Mouse (Mus musculus) forebrain, embryonic 11.5 days (tissue): ENCODE results near the gene Gm45062. TPM values are rescaled to one million over a fixed set of nuclear protein-coding genes. Genes with fewer than 3 reads are reported as not detected.

ENCODE experiments used
- ATAC-seq: fragments of 200-750 bp; cut with Nextera tagmentation; replicated peaks from 2 replicates; pipeline ENCODE4 v1.8.0; 2017; ENCODE audit warnings: moderate TSS enrichment; ENCODE audit not compliant: low FRiP score
- DNase-seq: peaks from one replicate; pipeline ENCODE4 v3.0.0-alpha.2; 2017; ENCODE audit warnings: low spot score
- H3K27ac ChIP-seq: fragments of 300-500 bp; sonication (generic); 2 replicates; pipeline ENCODE4 v1.5.1; 2014; ENCODE audit warnings: low read depth, low read length
- H3K27me3 ChIP-seq: fragments of 300-500 bp; sonication (generic); 2 replicates; pipeline ENCODE4 v1.6.1; 2014; ENCODE audit warnings: mild to moderate bottlenecking, low read length, mixed read lengths; ENCODE audit not compliant: control insufficient read depth, insufficient read depth
- H3K36me3 ChIP-seq: fragments of 300-500 bp; sonication (generic); 2 replicates; pipeline ENCODE4 v1.6.1; 2014; ENCODE audit warnings: mild to moderate bottlenecking, low read length, moderate library complexity, mixed read lengths; ENCODE audit not compliant: control insufficient read depth, insufficient read depth
- H3K4me1 ChIP-seq: fragments of 300-500 bp; sonication (generic); replicated peaks from 2 replicates; pipeline ENCODE4 v1.6.1; 2014; ENCODE audit warnings: low read length, mixed read lengths; ENCODE audit not compliant: control insufficient read depth, insufficient read depth
- H3K4me2 ChIP-seq: fragments of 300-500 bp; sonication (generic); 2 replicates; pipeline ENCODE4 v1.6.1; 2014; ENCODE audit warnings: low read depth, mild to moderate bottlenecking, low read length, moderate library complexity, mixed read lengths; ENCODE audit not compliant: severe bottlenecking
- H3K4me3 ChIP-seq: fragments of 300-500 bp; sonication (generic); 2 replicates; pipeline ENCODE4 v1.5.1; 2014; ENCODE audit warnings: low read depth, low read length
- H3K9ac ChIP-seq: fragments of 300-500 bp; sonication (generic); 2 replicates; pipeline ENCODE4 v1.6.1; 2014; ENCODE audit warnings: low read length
- H3K9me3 ChIP-seq: fragments of 300-500 bp; sonication (generic); 2 replicates; pipeline ENCODE4 v1.6.1; 2016; ENCODE audit warnings: low read length, mixed read lengths; ENCODE audit not compliant: control insufficient read depth
- WGBS: fragments of 180-500 bp; shearing (Covaris S2); extraction: QIAGEN DNeasy Blood & Tissue Kit; methylation state at CpG from one replicate; pipeline ENCODE4 v1.1.7; 2014; 5-methylcytosine and 5-hydroxymethylcytosine counted together
- polyA plus RNA-seq: library from polyadenylated mRNA; unstranded; fragments of >200 nt; fragmentation: Nextera tagmentation; extraction: Ambion mirVana; gene quantifications from 2 replicates; pipeline ENCODE4 v1.2.1, GENCODE M21; 2014

Gm45062 gene
- polyA plus RNA-seq, 1 experiment from 2014 or later: 19.1 TPM

DNA sequence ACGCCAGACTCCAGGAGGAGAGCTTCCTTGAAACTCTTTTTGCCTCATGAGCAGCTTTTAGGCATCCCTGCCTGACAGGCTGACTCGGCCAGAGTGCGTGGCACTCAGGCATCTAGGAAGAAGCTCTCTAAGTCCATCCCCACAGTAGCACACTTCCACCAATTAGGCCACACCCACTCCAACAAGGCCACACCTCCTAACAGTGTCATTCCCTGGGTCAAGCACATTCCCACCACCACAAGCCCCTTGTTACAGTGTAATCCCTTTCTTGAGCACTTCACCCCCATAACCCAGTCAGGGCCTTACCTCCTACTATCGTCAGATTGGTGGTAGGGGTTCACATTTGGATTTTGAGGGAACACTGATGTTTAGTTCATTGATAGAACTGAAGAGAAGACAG is 108.4 kb downstream of the Gm45062 start:
- no peak overlapping the region for H3K9ac ChIP-seq
- ATAC-seq (0 out of 2 replicates have a peak, but pooled peaks have one; percentile 57), DNase-seq (no peak)
- no peaks in the 10 kb centered on the region for H3K9me3 ChIP-seq
- no peaks in the 10 kb centered on the region for H3K27me3 ChIP-seq
- no peaks in the 10 kb centered on the region for H3K36me3 ChIP-seq
- WGBS: 89% methylated on average over 4 of the region's 4 CpGs
- H3K4me3 ChIP-seq: no peak overlapping the region
- H3K4me2 ChIP-seq: no peak overlapping the region
- H3K4me1 ChIP-seq: no peaks in the 10 kb centered on the region
- no peak overlapping the region for H3K27ac ChIP-seq

DNA sequence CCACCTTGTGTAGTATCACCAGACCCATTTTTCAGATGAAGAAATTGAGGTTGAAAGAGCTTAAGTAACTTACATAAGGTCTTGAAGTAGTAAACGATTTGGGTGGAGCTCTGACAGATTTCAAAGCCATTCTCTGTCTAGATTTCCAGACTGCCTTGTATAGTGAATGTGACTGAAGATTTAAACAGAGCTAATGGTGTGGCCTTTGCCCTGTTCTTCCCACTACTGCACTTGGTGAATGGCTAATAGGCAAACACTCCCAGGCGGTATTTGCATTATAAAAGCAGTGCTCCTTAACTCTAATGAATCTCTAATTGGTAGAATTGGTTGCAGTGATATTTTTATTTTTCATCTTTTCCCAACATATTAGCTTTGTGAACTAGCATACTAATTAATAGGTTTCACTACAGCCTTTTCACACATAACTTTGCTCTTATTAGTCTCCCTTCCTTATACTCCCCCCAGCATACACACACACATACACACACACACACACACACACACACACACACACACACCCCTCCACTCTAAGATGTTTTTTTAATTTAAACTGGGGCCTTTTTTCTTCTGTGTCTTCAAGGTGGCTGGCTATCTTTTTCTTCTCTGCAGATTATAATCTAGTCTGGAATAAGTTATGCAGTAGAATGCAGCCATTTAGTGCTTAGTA is 109.1 kb downstream of the Gm45062 start:
- Histone ChIP-seq H3K27me3 (no peaks in the 10 kb centered on the region), H3K4me1 (no peaks in the 10 kb centered on the region), H3K4me2 (no peak overlapping the region), H3K9ac (no peak overlapping the region), H3K27ac (no peak overlapping the region), H3K4me3 (no peak overlapping the region), H3K9me3 (no peaks in the 10 kb centered on the region), H3K36me3 (no peaks in the 10 kb centered on the region)
- DNase-seq (no peak), ATAC-seq (peak; percentile 93)
- WGBS: 31% methylated on average over 2 of the region's 2 CpGs

GRCm38 (mm10) chr6:8370624-8371023 is 111.4 kb downstream of the Gm45062 start:
- 89% methylated on average over 3 of the region's 3 CpGs for WGBS
- DNase-seq: no peak

DNA sequence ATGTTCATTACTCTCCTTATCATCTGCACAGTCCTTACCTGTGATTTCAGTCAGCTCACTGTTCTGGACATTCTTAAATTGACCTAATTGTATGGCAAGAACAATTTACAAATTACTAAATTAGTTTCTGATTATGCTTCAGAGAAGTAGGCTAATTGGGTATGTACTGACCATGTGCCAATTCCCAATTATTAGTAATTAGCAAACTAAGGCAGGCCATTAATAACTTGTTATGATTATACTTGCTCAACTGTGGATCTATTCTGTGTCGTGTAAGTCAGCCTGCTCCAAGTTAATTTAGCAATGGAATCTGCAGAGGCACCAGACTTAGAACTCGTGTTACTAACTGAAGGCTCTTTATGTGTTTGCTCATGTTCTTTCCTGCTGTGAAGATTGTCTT is 113.8 kb downstream of the Gm45062 start:
- Histone ChIP-seq H3K4me2 (no peak overlapping the region), H3K4me3 (no peak overlapping the region), H3K27me3 (no peaks in the 10 kb centered on the region), H3K27ac (no peak overlapping the region), H3K9me3 (no peaks in the 10 kb centered on the region), H3K4me1 (peaks cover 3% of the 10 kb centered on the region; the same call in 1 of the 2 replicates), H3K36me3 (no peaks in the 10 kb centered on the region), H3K9ac (no peak overlapping the region)
- WGBS: 41% methylated on average over 2 of the region's 2 CpGs
- DNase-seq (no peak), ATAC-seq (no peak)

More at GRCm38 (mm10) chr6:8370624-8371023, 111.4 kb downstream of the Gm45062 start:
- Histone ChIP-seq H3K4me3 (no peak overlapping the region), H3K9me3 (no peaks in the 10 kb centered on the region), H3K27me3 (no peaks in the 10 kb centered on the region), H3K9ac (no peak overlapping the region), H3K36me3 (no peaks in the 10 kb centered on the region), H3K4me2 (no peak overlapping the region), H3K27ac (no peak overlapping the region), H3K4me1 (peaks cover 3% of the 10 kb centered on the region; the same call in 1 of the 2 replicates)
- ATAC-seq: no peak

- WGBS: 56% methylated on average over 8 of the region's 8 CpGs
- ATAC-seq: no peak
- no peaks in the 10 kb centered on the region for H3K36me3 ChIP-seq
Observed at GRCm38 (mm10) chr6:8373851-8374250, 114.6 kb downstream of the Gm45062 start.

GRCm38 (mm10) chr6:8374290-8374689 is 115.0 kb downstream of the Gm45062 start:
- no peak overlapping the region for H3K27ac ChIP-seq
- H3K9me3 ChIP-seq: no peaks in the 10 kb centered on the region
- no peaks in the 10 kb centered on the region for H3K27me3 ChIP-seq
- no peaks in the 10 kb centered on the region for H3K36me3 ChIP-seq
- 64% methylated on average over 6 of the region's 6 CpGs for WGBS
- ATAC-seq (0 out of 2 replicates have a peak, but pooled peaks have one; percentile 45), DNase-seq (no peak)
- H3K4me3 ChIP-seq: no peak overlapping the region
- no peak overlapping the region for H3K9ac ChIP-seq
- no peak overlapping the region for H3K4me2 ChIP-seq
- H3K4me1 ChIP-seq: peaks cover 3% of the 10 kb centered on the region; the same call in 1 of the 2 replicates

More at GRCm38 (mm10) chr6:8373851-8374250, 114.6 kb downstream of the Gm45062 start:
- no peak for DNase-seq
- no peaks in the 10 kb centered on the region for H3K9me3 ChIP-seq
- H3K9ac ChIP-seq: no peak overlapping the region
- peaks cover 3% of the 10 kb centered on the region; the same call in 1 of the 2 replicates for H3K4me1 ChIP-seq
- no peaks in the 10 kb centered on the region for H3K27me3 ChIP-seq
- H3K27ac ChIP-seq: no peak overlapping the region
- no peak overlapping the region for H3K4me2 ChIP-seq
- H3K4me3 ChIP-seq: no peak overlapping the region

DNA sequence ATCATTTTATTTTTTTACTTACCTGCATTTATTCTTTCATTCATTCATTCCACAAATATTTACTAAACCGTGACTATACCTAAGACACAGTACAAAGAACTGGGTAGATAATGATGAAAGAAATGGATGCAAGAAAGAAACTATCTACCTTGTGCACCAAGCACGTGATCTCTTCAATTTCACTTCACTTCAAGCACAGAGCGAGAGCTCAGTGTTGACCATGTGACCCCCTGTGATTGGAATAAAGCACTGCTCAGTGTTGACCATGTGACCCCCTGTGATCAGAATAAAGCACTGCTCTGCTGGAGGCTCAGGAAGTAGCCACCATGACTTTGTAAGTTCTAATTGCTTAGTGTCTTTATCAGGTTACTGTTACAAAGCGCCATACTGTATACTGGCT is 115.5 kb downstream of the Gm45062 start:
- 70% methylated on average over 4 of the region's 4 CpGs for WGBS
- H3K4me2 ChIP-seq: no peak overlapping the region
- H3K4me1 ChIP-seq: peaks cover 3% of the 10 kb centered on the region; the same call in 1 of the 2 replicates
- H3K27ac ChIP-seq: no peak overlapping the region
- H3K4me3 ChIP-seq: no peak overlapping the region
- H3K9ac ChIP-seq: no peak overlapping the region
- no peak; the same call in 1 of the 2 replicates for ATAC-seq
- no peak for DNase-seq
- H3K27me3 ChIP-seq: no peaks in the 10 kb centered on the region
- no peaks in the 10 kb centered on the region for H3K9me3 ChIP-seq
- H3K36me3 ChIP-seq: no peaks in the 10 kb centered on the region

DNA sequence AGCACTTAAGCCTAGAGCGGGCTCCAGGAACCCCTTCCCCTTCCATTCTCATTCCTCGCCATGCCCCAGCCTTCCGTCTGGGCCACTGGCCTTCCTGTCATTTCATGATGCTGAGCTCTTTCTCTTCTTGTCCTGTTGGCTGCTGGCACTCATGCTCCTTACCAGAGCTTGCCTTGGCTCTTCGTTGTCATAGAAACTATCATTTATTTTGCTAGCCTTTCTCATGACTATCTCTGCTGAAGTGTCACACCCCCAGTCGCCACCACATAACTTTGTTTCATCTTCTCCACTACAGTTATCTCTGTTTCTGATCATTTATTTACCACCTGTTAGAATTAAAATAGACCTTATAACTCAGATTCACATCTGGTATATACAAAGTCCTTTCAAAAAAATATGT is 117.1 kb downstream of the Gm45062 start:
- DNase-seq: no peak
- H3K4me3 ChIP-seq: no peak overlapping the region
- no peaks in the 10 kb centered on the region for H3K36me3 ChIP-seq
- H3K9ac ChIP-seq: no peak overlapping the region
- peaks cover 3% of the 10 kb centered on the region; the same call in 1 of the 2 replicates for H3K4me1 ChIP-seq
- H3K9me3 ChIP-seq: no peaks in the 10 kb centered on the region
- 94% methylated on average over 5 of the region's 5 CpGs for WGBS
- H3K27me3 ChIP-seq: no peaks in the 10 kb centered on the region
- no peak overlapping the region for H3K27ac ChIP-seq
- ATAC-seq: no peak
- no peak overlapping the region for H3K4me2 ChIP-seq

DNA sequence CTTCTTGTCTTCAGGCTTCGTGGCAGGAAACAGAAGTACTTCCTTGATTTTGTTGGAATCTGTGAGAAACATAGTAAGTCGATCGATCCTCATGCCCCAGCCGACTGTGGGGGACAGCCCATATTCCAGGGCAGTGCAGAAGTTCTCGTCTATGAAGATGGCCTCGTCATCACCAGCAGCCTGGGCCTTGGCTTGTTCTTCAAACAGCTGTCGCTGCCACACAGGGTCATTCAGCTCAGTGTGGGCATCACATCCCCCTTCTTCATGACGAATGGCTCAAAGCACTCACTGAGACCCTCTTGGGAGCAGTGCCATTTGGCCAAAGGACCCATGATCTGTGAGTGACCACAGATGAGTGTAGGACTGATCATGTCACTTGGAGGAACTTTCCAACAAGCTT is 118.4 kb downstream of the Gm45062 start:
- DNase-seq (no peak), ATAC-seq (no peak)
- 95% methylated on average over 8 of the region's 8 CpGs for WGBS
- no peaks in the 10 kb centered on the region for H3K36me3 ChIP-seq
- H3K9ac ChIP-seq: no peak overlapping the region
- H3K4me3 ChIP-seq: no peak overlapping the region
- H3K27me3 ChIP-seq: no peaks in the 10 kb centered on the region
- H3K27ac ChIP-seq: no peak overlapping the region
- no peak overlapping the region for H3K4me2 ChIP-seq
- H3K9me3 ChIP-seq: no peaks in the 10 kb centered on the region
- peaks cover 3% of the 10 kb centered on the region; the same call in 1 of the 2 replicates for H3K4me1 ChIP-seq
